Mouse (Mus musculus): ENCODE data around the gene Nfatc2ip. TPM values are rescaled to one million over a fixed set of nuclear protein-coding genes. Genes with fewer than 3 reads are reported as not detected.
"Not testable (repeated sequence)": the region's sequence is repeated elsewhere in the genome, so short reads cannot be mapped to it uniquely, and the experiment has no call there.

The Nfatc2ip gene
- polyA plus RNA-seq, 1 experiment from 2014 or later = 4.6 TPM

DNA sequence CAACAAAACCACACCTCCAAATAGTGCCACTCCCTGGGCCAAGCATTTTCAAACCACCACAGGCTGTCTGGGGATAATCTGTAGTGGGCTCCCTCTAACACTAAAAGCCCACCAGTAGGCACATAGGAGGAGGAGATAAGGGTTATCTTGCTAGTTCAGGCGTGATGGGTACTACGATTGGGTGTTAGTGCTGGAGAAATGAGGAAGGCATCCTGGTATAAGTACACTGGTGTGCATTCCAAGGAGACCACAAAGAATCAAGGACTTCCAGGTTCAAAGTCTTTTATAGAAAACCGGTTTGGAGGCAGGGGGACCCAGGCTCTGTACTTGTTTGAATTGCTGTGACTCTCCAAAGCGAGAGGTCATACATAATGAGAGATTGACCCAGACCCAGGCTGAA lies 31.6 kb upstream of the Nfatc2ip start:
- Histone ChIP-seq H3K9ac (peak overlapping the region; percentile 77), H3K27me3 (no peaks in the 10 kb centered on the region), H3K27ac (peak overlapping the region; percentile 90), H3K4me3 (replicated peaks) (peak overlapping the region; percentile 71), H3K9me3 (no peaks in the 10 kb centered on the region), H3K4me1 (peaks cover 13% of the 10 kb centered on the region), H3K4me2 (peak overlapping the region; percentile 81), H3K36me3 (replicated peaks) (no peaks in the 10 kb centered on the region)
- ATAC-seq (ENCODE audit: low FRiP score) = peak; percentile 12; the same call in 1 of the 2 replicates
- WGBS = 21% methylated on average over 4 of the region's 4 CpGs

DNA sequence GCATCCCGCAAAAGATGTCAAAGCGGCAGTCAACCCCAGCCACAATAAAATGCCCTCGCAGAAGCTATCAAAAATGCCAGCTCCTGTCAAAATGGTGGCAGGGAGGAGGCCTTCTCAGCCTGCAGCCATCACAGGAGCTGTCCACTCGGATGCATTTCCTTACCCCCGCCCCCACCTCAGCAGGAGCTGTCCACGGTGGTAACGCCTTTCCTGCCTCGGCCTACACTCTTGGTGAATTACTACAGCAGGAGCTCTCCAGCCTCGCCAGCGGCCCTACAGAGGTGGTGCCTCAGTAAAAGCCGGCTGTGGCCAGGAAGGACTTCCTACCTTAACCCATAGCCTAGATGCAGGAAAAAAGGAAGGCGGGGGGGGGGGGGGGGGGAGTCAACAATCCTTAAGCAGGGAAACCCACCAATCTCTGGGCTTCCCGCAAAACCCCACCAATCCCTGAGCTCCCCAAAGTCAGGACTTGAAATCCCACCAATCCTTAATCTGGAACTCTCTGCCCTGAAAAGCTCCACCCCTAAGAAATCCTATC lies 30.9 kb upstream of the Nfatc2ip start:
- no peaks in the 10 kb centered on the region for H3K36me3 ChIP-seq (replicated peaks)
- peaks cover 13% of the 10 kb centered on the region for H3K4me1 ChIP-seq
- no peak overlapping the region for H3K4me3 ChIP-seq (replicated peaks)
- ATAC-seq (ENCODE audit: low FRiP score) = no peak
- no peak overlapping the region for H3K27ac ChIP-seq
- 0 out of 2 replicates have a peak overlapping the region, but pooled peaks have one; percentile 81 for H3K4me2 ChIP-seq
- 65% methylated on average over 12 of the region's 13 CpGs for WGBS
- H3K9ac ChIP-seq = peak overlapping the region; percentile 77; the same call in 1 of the 2 replicates
- no peaks in the 10 kb centered on the region for H3K9me3 ChIP-seq
- H3K27me3 ChIP-seq = no peaks in the 10 kb centered on the region

GRCm38 (mm10) chr7:126424161-126424560 lies 27.6 kb upstream of the Nfatc2ip start:
- Histone ChIP-seq H3K9ac (no peak overlapping the region), H3K36me3 (replicated peaks) (no peaks in the 10 kb centered on the region), H3K27ac (no peak overlapping the region), H3K27me3 (no peaks in the 10 kb centered on the region), H3K4me1 (peaks cover 7% of the 10 kb centered on the region), H3K9me3 (no peaks in the 10 kb centered on the region), H3K4me3 (replicated peaks) (no peak overlapping the region), H3K4me2 (no peak overlapping the region)
- ATAC-seq (ENCODE audit: low FRiP score) = no peak
- WGBS = 86% methylated on average over 6 of the region's 6 CpGs

- Histone ChIP-seq H3K36me3 (replicated peaks) (no peaks in the 10 kb centered on the region), H3K4me2 (no peak overlapping the region), H3K4me1 (peaks cover 12% of the 10 kb centered on the region), H3K27me3 (no peaks in the 10 kb centered on the region), H3K9ac (no peak overlapping the region), H3K9me3 (no peaks in the 10 kb centered on the region), H3K4me3 (replicated peaks) (no peak overlapping the region), H3K27ac (no peak overlapping the region)
- ATAC-seq (ENCODE audit: low FRiP score) = no peak
- WGBS = 92% methylated on average over 5 of the region's 5 CpGs
Measured at GRCm38 (mm10) chr7:126421756-126422155, 25.2 kb upstream of the Nfatc2ip start.

DNA sequence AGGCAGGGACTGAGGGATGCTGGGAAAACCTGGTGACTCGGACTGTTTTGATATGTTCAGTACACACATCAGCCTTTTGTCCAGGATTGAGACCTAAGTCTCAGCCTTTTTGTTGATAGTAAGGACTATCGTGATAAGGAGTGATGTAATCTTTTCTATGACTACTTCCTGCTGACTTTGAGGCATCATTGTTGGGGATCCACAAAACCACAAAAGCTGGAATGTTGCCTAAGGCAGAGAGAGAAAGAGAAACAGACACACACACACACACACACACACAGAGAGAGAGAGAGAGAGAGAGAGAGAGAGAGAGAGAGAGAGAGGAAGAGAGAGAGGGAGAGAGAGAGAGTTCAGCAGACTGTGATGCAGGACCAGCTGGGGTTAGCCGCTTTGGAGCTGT lies 22.0 kb upstream of the Nfatc2ip start:
- no peak for ATAC-seq (ENCODE audit: low FRiP score)
- no peak overlapping the region for H3K4me2 ChIP-seq
- H3K36me3 ChIP-seq (replicated peaks) = no peaks in the 10 kb centered on the region
- H3K9me3 ChIP-seq = no peaks in the 10 kb centered on the region
- no peak overlapping the region for H3K4me3 ChIP-seq (replicated peaks)
- H3K9ac ChIP-seq = no peak overlapping the region
- peaks cover 20% of the 10 kb centered on the region for H3K4me1 ChIP-seq
- WGBS = 75% methylated on average over 3 of the region's 3 CpGs
- H3K27ac ChIP-seq = no peak overlapping the region
- H3K27me3 ChIP-seq = no peaks in the 10 kb centered on the region

GRCm38 (mm10) chr7:126417606-126418005 lies 21.1 kb upstream of the Nfatc2ip start:
- no peaks in the 10 kb centered on the region for H3K9me3 ChIP-seq
- H3K4me1 ChIP-seq = peaks cover 20% of the 10 kb centered on the region
- no peaks in the 10 kb centered on the region for H3K27me3 ChIP-seq
- H3K36me3 ChIP-seq (replicated peaks) = no peaks in the 10 kb centered on the region
- H3K9ac ChIP-seq = no peak overlapping the region
- H3K4me3 ChIP-seq (replicated peaks) = no peak overlapping the region
- WGBS = 71% methylated on average over 4 of the region's 4 CpGs
- H3K4me2 ChIP-seq = no peak overlapping the region
- no peak for ATAC-seq (ENCODE audit: low FRiP score)
- H3K27ac ChIP-seq = no peak overlapping the region

- Histone ChIP-seq H3K9me3 (no peaks in the 10 kb centered on the region), H3K4me1 (peaks cover 20% of the 10 kb centered on the region), H3K4me3 (replicated peaks) (no peak overlapping the region), H3K4me2 (no peak overlapping the region), H3K36me3 (replicated peaks) (no peaks in the 10 kb centered on the region), H3K9ac (no peak overlapping the region), H3K27ac (no peak overlapping the region), H3K27me3 (no peaks in the 10 kb centered on the region)
- no peak for ATAC-seq (ENCODE audit: low FRiP score)
- WGBS = 5% methylated on average over 8 of the region's 8 CpGs
Measured at GRCm38 (mm10) chr7:126417045-126417444, 20.5 kb upstream of the Nfatc2ip start.

- 43% methylated on average over 2 of the region's 2 CpGs for WGBS
- no peak overlapping the region for H3K9ac ChIP-seq
- no peak overlapping the region for H3K27ac ChIP-seq
Measured at GRCm38 (mm10) chr7:126416615-126417014, 20.1 kb upstream of the Nfatc2ip start.

DNA sequence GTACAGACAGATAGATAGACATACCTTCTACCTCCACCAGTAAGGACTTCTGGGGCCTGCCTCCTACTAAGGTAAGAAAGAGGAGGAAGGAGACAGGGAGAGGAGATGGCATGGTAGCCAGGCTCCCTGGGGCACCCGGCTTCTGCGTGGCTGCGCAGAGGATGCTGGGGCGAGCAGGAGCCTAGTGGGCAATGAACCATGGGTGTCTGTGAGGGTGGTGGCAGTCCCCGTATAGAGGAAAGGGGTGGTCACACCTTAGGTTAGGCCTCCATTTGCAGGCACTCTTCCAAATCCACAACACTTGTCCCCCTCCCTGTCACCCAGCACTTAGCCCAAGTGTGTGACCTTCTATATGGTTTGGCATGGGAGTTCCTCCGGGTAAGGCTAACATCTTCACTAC lies 18.2 kb upstream of the Nfatc2ip start, which contains the start of gene Cd19:
Gene Cd19, minus strand, starts transcription at position 165 of the 400 bp plus-strand sequence.
- H3K27me3 ChIP-seq = no peaks in the 10 kb centered on the region
- H3K9ac ChIP-seq = no peak within 1 kb of the TSS
- no peak within 1 kb of the TSS for H3K27ac ChIP-seq
- H3K9me3 ChIP-seq = no peaks in the 10 kb centered on the region
- WGBS = 96% methylated on average over 6 of the region's 6 CpGs
- no peaks in the 10 kb centered on the region for H3K36me3 ChIP-seq (replicated peaks)
- no peak for ATAC-seq (ENCODE audit: low FRiP score)
- H3K4me2 ChIP-seq = no peak within 1 kb of the TSS
- H3K4me1 ChIP-seq = peaks cover 20% of the 10 kb centered on the region
- H3K4me3 ChIP-seq (replicated peaks) = no peak within 1 kb of the TSS

More at GRCm38 (mm10) chr7:126416615-126417014, 20.1 kb upstream of the Nfatc2ip start:
- Histone ChIP-seq H3K9me3 (no peaks in the 10 kb centered on the region), H3K27me3 (no peaks in the 10 kb centered on the region), H3K4me3 (replicated peaks) (no peak overlapping the region), H3K4me2 (no peak overlapping the region), H3K36me3 (replicated peaks) (no peaks in the 10 kb centered on the region), H3K4me1 (peaks cover 20% of the 10 kb centered on the region)
- ATAC-seq (ENCODE audit: low FRiP score) = no peak

DNA sequence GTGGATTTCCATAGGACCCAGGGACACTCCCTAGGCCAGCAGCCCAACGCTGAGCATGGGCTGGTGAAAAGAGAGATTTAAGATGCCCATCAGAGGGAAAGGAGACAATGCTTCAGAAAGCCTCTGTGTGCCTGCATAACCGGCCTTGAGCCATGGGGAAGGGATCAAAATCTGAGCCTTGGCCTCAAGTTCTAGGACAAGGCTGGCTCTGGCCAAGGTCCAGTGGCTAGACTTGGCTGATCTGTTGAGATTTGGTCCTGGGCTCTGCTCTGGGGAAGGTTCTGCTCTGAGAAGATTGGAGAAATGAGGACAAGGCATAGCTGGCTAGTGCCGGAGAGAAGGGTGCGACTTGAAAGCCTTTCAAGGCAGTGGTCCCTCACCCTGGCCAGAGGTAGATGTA lies 14.5 kb upstream of the Nfatc2ip start:
- Histone ChIP-seq H3K9me3 (no peaks in the 10 kb centered on the region), H3K27ac (no peak overlapping the region), H3K9ac (no peak overlapping the region), H3K4me3 (replicated peaks) (no peak overlapping the region), H3K4me1 (peaks cover under 1% of the 10 kb centered on the region; the same call in 1 of the 2 replicates), H3K27me3 (0 out of 2 replicates have a peak, but pooled peaks cover 4% of the 10 kb centered on the region), H3K4me2 (no peak overlapping the region), H3K36me3 (replicated peaks) (no peaks in the 10 kb centered on the region)
- WGBS = 89% methylated on average over 4 of the region's 4 CpGs
- no peak for ATAC-seq (ENCODE audit: low FRiP score)

DNA sequence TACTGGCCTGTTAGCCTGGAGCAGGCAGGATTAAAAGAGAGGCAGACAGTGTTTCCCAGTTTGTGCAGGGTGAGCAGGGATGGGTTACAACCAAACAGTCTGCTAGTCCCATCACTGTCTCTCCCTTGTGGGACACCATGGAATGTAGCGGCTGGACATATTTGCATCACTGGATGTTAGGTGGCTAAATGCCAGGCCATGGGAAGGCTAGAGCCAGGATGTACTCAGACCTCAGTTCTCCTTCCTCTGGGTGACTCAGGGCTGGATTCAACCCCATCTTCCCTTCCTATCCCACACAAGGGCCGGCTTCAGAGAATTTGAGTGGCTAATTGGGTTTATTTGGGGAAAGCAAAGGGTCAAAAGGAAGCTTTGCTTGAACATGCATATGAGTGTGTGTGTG lies 12.1 kb upstream of the Nfatc2ip start:
- no peak overlapping the region for H3K27ac ChIP-seq
- H3K4me1 ChIP-seq = no peaks in the 10 kb centered on the region
- H3K9me3 ChIP-seq = no peaks in the 10 kb centered on the region
- H3K4me3 ChIP-seq (replicated peaks) = no peak overlapping the region
- no peak for ATAC-seq (ENCODE audit: low FRiP score)
- H3K36me3 ChIP-seq (replicated peaks) = no peaks in the 10 kb centered on the region
- WGBS = 87% methylated on average over 2 of the region's 2 CpGs
- H3K9ac ChIP-seq = no peak overlapping the region
- no peak overlapping the region for H3K4me2 ChIP-seq
- H3K27me3 ChIP-seq = 0 out of 2 replicates have a peak, but pooled peaks cover 4% of the 10 kb centered on the region

- 75% methylated on average over 8 of the region's 8 CpGs for WGBS
- not testable (repeated sequence) for H3K4me2 ChIP-seq; H3K36me3 ChIP-seq (replicated peaks); ATAC-seq (ENCODE audit: low FRiP score); H3K4me3 ChIP-seq (replicated peaks); H3K4me1 ChIP-seq; H3K9ac ChIP-seq; H3K27me3 ChIP-seq; H3K27ac ChIP-seq; H3K9me3 ChIP-seq
Measured at GRCm38 (mm10) chr7:126402518-126402917, 6.0 kb upstream of the Nfatc2ip start.

DNA sequence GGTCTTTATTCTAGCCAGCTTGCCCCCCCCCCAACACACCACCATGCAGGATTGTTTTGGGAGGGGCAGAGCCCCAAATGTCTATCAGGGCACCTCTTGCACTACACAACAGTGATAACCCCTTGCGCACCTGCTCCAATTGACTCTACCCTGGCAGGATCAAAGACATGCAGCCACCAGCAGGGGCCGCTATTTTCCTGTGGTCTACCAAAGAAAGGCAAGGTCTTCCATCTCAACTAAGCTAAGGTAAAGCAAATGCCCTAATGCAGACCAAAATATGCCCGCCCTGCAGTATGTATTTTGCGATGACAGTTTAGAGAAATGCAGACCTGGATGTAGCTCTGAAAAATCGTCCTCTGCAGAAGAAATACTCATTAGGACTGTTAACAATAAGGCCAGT lies 3.0 kb upstream of the Nfatc2ip start:
- Histone ChIP-seq H3K27me3 (no peaks in the 10 kb centered on the region), H3K4me3 (replicated peaks) (no peak overlapping the region), H3K27ac (no peak overlapping the region), H3K36me3 (replicated peaks) (no peaks in the 10 kb centered on the region), H3K4me2 (no peak overlapping the region), H3K9ac (no peak overlapping the region), H3K9me3 (no peaks in the 10 kb centered on the region), H3K4me1 (peaks cover 15% of the 10 kb centered on the region)
- no peak for ATAC-seq (ENCODE audit: low FRiP score)
- 5% methylated on average over 5 of the region's 5 CpGs for WGBS
